Mouse (Mus musculus) G1E (cell line): Measurements from ENCODE around the gene Zbtb12.

Experiments
- CTCF ChIP-seq: IDR thresholded peaks from 2 replicates; pipeline ENCODE4 v1.5.1; 2012; ENCODE audit warnings: low read depth, low read length, inconsistent platforms, mixed read lengths
- GATA1 ChIP-seq: IDR thresholded peaks from 2 replicates; pipeline ENCODE4 v1.6.1; 2012; ENCODE audit warnings: borderline replicate concordance, low read length, inconsistent platforms, mixed read lengths
- GATA2 ChIP-seq: IDR thresholded peaks from 2 replicates; pipeline ENCODE4 v1.6.1; 2012; ENCODE audit warnings: low read depth, low read length, inconsistent platforms, borderline replicate concordance
- TAL1 ChIP-seq: conservative IDR thresholded peaks from 2 replicates; pipeline ENCODE4 v1.6.1; 2012; ENCODE audit warnings: low read depth, low read length, inconsistent platforms, mixed read lengths

- TF ChIP-seq CTCF (no peak), GATA1 (no peak), TAL1 (no peak), GATA2 (no peak)
Measured at GRCm38 (mm10) chr17:34893072-34893824, 14.0 kb downstream of the Zbtb12 start.
